Mouse (Mus musculus): ENCODE measurements at regions not wholly inside any gene's neighbourhood (a gene's known extent, or its start where the extent isn't known, plus 50 kb on each side); places are given as distances from the start of the nearest gene placed in this dataset.

GRCm38 (mm10) chr15:97496026-97496425 is 209.6 kb downstream of the Rpap3 start:
- ATAC-seq: no peak
- Histone ChIP-seq H3K4me3 (ENCODE audit: low read depth, low read length) (no peak overlapping the region), H3K9me3 (ENCODE audit: low read length) (peaks cover 6% of the 10 kb centered on the region; the same call in 1 of the 2 replicates), H3K36me3 (ENCODE audit: insufficient read depth) (no peaks in the 10 kb centered on the region), H3K4me1 (ENCODE audit: insufficient read depth) (no peaks in the 10 kb centered on the region), H3K27me3 (ENCODE audit: insufficient read depth, low read length) (no peaks in the 10 kb centered on the region), H3K27ac (ENCODE audit: low read depth, low read length) (no peak overlapping the region), H3K9ac (no peak overlapping the region), H3K4me2 (ENCODE audit: low read depth) (no peak overlapping the region)
- no peak for TF ChIP-seq CTCF (IDR thresholded peaks at IDR 0.05; ENCODE audit: low read depth)
- WGBS: 78% methylated on average over 3 of the region's 3 CpGs
- DNase-seq: no peak

- Histone ChIP-seq H3K4me2 (ENCODE audit: low read depth) (no peak overlapping the region), H3K9me3 (ENCODE audit: low read length) (peaks cover 6% of the 10 kb centered on the region; the same call in 1 of the 2 replicates), H3K27me3 (ENCODE audit: insufficient read depth, low read length) (no peaks in the 10 kb centered on the region), H3K4me1 (ENCODE audit: insufficient read depth) (no peaks in the 10 kb centered on the region), H3K9ac (no peak overlapping the region), H3K4me3 (ENCODE audit: low read depth, low read length) (no peak overlapping the region), H3K36me3 (ENCODE audit: insufficient read depth) (no peaks in the 10 kb centered on the region), H3K27ac (ENCODE audit: low read depth, low read length) (no peak overlapping the region)
- ATAC-seq (no peak), DNase-seq (no peak)
- WGBS: 87% methylated on average over 5 of the region's 5 CpGs
- no peak for TF ChIP-seq CTCF (IDR thresholded peaks at IDR 0.05; ENCODE audit: low read depth)
Measured at GRCm38 (mm10) chr15:97493340-97493739, 212.3 kb downstream of the Rpap3 start.

GRCm38 (mm10) chr15:97491796-97492195 is 213.8 kb downstream of the Rpap3 start:
- Histone ChIP-seq H3K9ac (no peak overlapping the region), H3K27ac (ENCODE audit: low read depth, low read length) (no peak overlapping the region), H3K27me3 (ENCODE audit: insufficient read depth, low read length) (no peaks in the 10 kb centered on the region), H3K4me2 (ENCODE audit: low read depth) (no peak overlapping the region), H3K36me3 (ENCODE audit: insufficient read depth) (no peaks in the 10 kb centered on the region), H3K4me3 (ENCODE audit: low read depth, low read length) (no peak overlapping the region), H3K4me1 (ENCODE audit: insufficient read depth) (no peaks in the 10 kb centered on the region), H3K9me3 (ENCODE audit: low read length) (peaks cover 6% of the 10 kb centered on the region; the same call in 1 of the 2 replicates)
- DNase-seq (no peak), ATAC-seq (no peak)
- WGBS: 80% methylated on average over 7 of the region's 7 CpGs
- TF ChIP-seq CTCF (IDR thresholded peaks at IDR 0.05; ENCODE audit: low read depth): no peak

GRCm38 (mm10) chr15:97487425-97487824 is 218.2 kb downstream of the Rpap3 start:
- DNase-seq (no peak), ATAC-seq (no peak)
- no peak overlapping the region for H3K4me2 ChIP-seq (ENCODE audit: low read depth)
- no peak overlapping the region for H3K27ac ChIP-seq (ENCODE audit: low read depth, low read length)
- H3K9ac ChIP-seq: no peak overlapping the region
- WGBS: 97% methylated on average over 2 of the region's 2 CpGs
- H3K27me3 ChIP-seq (ENCODE audit: insufficient read depth, low read length): no peaks in the 10 kb centered on the region
- H3K9me3 ChIP-seq (ENCODE audit: low read length): no peaks in the 10 kb centered on the region
- H3K4me1 ChIP-seq (ENCODE audit: insufficient read depth): no peaks in the 10 kb centered on the region
- no peaks in the 10 kb centered on the region for H3K36me3 ChIP-seq (ENCODE audit: insufficient read depth)
- no peak for TF ChIP-seq CTCF (IDR thresholded peaks at IDR 0.05; ENCODE audit: low read depth)
- H3K4me3 ChIP-seq (ENCODE audit: low read depth, low read length): no peak overlapping the region

- Histone ChIP-seq H3K27ac (ENCODE audit: low read depth, low read length) (no peak overlapping the region), H3K4me2 (ENCODE audit: low read depth) (no peak overlapping the region)
- WGBS: 89% methylated on average over 15 of the region's 15 CpGs
Measured at GRCm38 (mm10) chr15:97471986-97472779, 225.1 kb upstream of the Amigo2 start.

GRCm38 (mm10) chr15:97471476-97471875 is 224.4 kb upstream of the Amigo2 start:
- no peak overlapping the region for H3K4me2 ChIP-seq (ENCODE audit: low read depth)
- DNase-seq (no peak), ATAC-seq (no peak)
- H3K27me3 ChIP-seq (ENCODE audit: insufficient read depth, low read length): no peaks in the 10 kb centered on the region
- H3K4me3 ChIP-seq (ENCODE audit: low read depth, low read length): no peak overlapping the region
- H3K36me3 ChIP-seq (ENCODE audit: insufficient read depth): no peaks in the 10 kb centered on the region
- no peaks in the 10 kb centered on the region for H3K4me1 ChIP-seq (ENCODE audit: insufficient read depth)
- no peaks in the 10 kb centered on the region for H3K9me3 ChIP-seq (ENCODE audit: low read length)
- no peak overlapping the region for H3K9ac ChIP-seq
- WGBS: 87% methylated on average over 4 of the region's 4 CpGs
- TF ChIP-seq CTCF (IDR thresholded peaks at IDR 0.05; ENCODE audit: low read depth): no peak
- H3K27ac ChIP-seq (ENCODE audit: low read depth, low read length): no peak overlapping the region

More at GRCm38 (mm10) chr15:97471986-97472779, 225.1 kb upstream of the Amigo2 start:
- H3K4me3 ChIP-seq (ENCODE audit: low read depth, low read length): no peak overlapping the region
- no peaks in the 10 kb centered on the region for H3K36me3 ChIP-seq (ENCODE audit: insufficient read depth)
- no peaks in the 10 kb centered on the region for H3K9me3 ChIP-seq (ENCODE audit: low read length)
- DNase-seq (no peak), ATAC-seq (no peak)
- H3K27me3 ChIP-seq (ENCODE audit: insufficient read depth, low read length): no peaks in the 10 kb centered on the region
- no peak overlapping the region for H3K9ac ChIP-seq
- no peaks in the 10 kb centered on the region for H3K4me1 ChIP-seq (ENCODE audit: insufficient read depth)
- no peak for TF ChIP-seq CTCF (IDR thresholded peaks at IDR 0.05; ENCODE audit: low read depth)

GRCm38 (mm10) chr15:97469684-97470344 is 222.7 kb upstream of the Amigo2 start:
- no peak for TF ChIP-seq CTCF (IDR thresholded peaks at IDR 0.05; ENCODE audit: low read depth)
- DNase-seq: no peak
- ATAC-seq: no peak
- no peaks in the 10 kb centered on the region for H3K27me3 ChIP-seq (ENCODE audit: insufficient read depth, low read length)
- H3K9me3 ChIP-seq (ENCODE audit: low read length): no peaks in the 10 kb centered on the region
- no peak overlapping the region for H3K4me2 ChIP-seq (ENCODE audit: low read depth)
- WGBS: 80% methylated on average over 19 of the region's 19 CpGs
- no peak overlapping the region for H3K9ac ChIP-seq
- no peak overlapping the region for H3K4me3 ChIP-seq (ENCODE audit: low read depth, low read length)
- H3K27ac ChIP-seq (ENCODE audit: low read depth, low read length): no peak overlapping the region
- H3K4me1 ChIP-seq (ENCODE audit: insufficient read depth): no peaks in the 10 kb centered on the region
- no peaks in the 10 kb centered on the region for H3K36me3 ChIP-seq (ENCODE audit: insufficient read depth)
